Mouse (Mus musculus) hindbrain, embryonic 14.5 days (tissue): ENCODE results near the gene Srebf2. TPM values are rescaled to one million over a fixed set of nuclear protein-coding genes. Genes with fewer than 3 reads are reported as not detected.

ENCODE experiments used
- ATAC-seq: fragments of 200-750 bp; cut with Nextera tagmentation; 2 replicates; pipeline ENCODE4 v1.8.0; 2017; ENCODE audit warnings: moderate number of reproducible peaks, mild to moderate bottlenecking, moderate TSS enrichment, moderate library complexity; ENCODE audit not compliant: low FRiP score
- DNase-seq: peaks from one replicate; pipeline ENCODE4 v3.0.0-alpha.2; 2015; ENCODE audit warnings: low spot score
- H3K27ac ChIP-seq: fragments of 300-500 bp; sonication (generic); 2 replicates; pipeline ENCODE4 v1.5.1; 2014; ENCODE audit warnings: mild to moderate bottlenecking, moderate library complexity
- H3K27me3 ChIP-seq: fragments of 300-500 bp; sonication (generic); 2 replicates; pipeline ENCODE4 v1.6.1; 2014; ENCODE audit warnings: mild to moderate bottlenecking, low read length, mixed read lengths; ENCODE audit not compliant: control insufficient read depth, insufficient read depth
- H3K36me3 ChIP-seq: fragments of 300-500 bp; sonication (generic); replicated peaks from 2 replicates; pipeline ENCODE4 v1.6.1; 2014; ENCODE audit not compliant: control insufficient read depth, insufficient read depth
- H3K4me1 ChIP-seq: fragments of 300-500 bp; sonication (generic); replicated peaks from 2 replicates; pipeline ENCODE4 v1.6.1; 2014; ENCODE audit warnings: antibody characterized with exemption, low read length, mixed read lengths; ENCODE audit not compliant: control insufficient read depth, insufficient read depth
- H3K4me2 ChIP-seq: fragments of 300-500 bp; sonication (generic); replicated peaks from 2 replicates; pipeline ENCODE4 v1.6.1; 2014; ENCODE audit warnings: mild to moderate bottlenecking, moderate library complexity
- H3K4me3 ChIP-seq: fragments of 300-500 bp; sonication (generic); replicated peaks from 2 replicates; pipeline ENCODE4 v1.5.1; 2014; ENCODE audit warnings: mild to moderate bottlenecking, low read length
- H3K9ac ChIP-seq: fragments of 300-500 bp; sonication (generic); 2 replicates; pipeline ENCODE4 v1.6.1; 2014
- H3K9me3 ChIP-seq: fragments of 300-500 bp; sonication (generic); 2 replicates; pipeline ENCODE4 v1.6.1; 2016; ENCODE audit warnings: low read length; ENCODE audit not compliant: control insufficient read depth
- WGBS: fragments of 180-500 bp; shearing (Covaris S2); extraction: QIAGEN DNeasy Blood & Tissue Kit; methylation state at CpG from one replicate; pipeline ENCODE4 v1.1.7; 2014; 5-methylcytosine and 5-hydroxymethylcytosine counted together
- polyA plus RNA-seq: library from polyadenylated mRNA; unstranded; fragments of >200 nt; fragmentation: Nextera tagmentation; extraction: Ambion mirVana; gene quantifications from 2 replicates; pipeline ENCODE4 v1.2.1, GENCODE M21; 2014

Gene Srebf2
- polyA plus RNA-seq, 1 experiment from 2014 or later = 154 TPM

- Histone ChIP-seq H3K27me3 (no peaks in the 10 kb centered on the region), H3K4me3 (no peak overlapping the region), H3K27ac (no peak overlapping the region), H3K36me3 (no peaks in the 10 kb centered on the region), H3K9ac (no peak overlapping the region), H3K9me3 (no peaks in the 10 kb centered on the region), H3K4me1 (peaks cover 34% of the 10 kb centered on the region), H3K4me2 (no peak overlapping the region)
- DNase-seq (no peak), ATAC-seq (no peak)
- WGBS = 92% methylated on average over 4 of the region's 4 CpGs
Measured at GRCm38 (mm10) chr15:82151176-82151575, 4.2 kb downstream of the Srebf2 start.

GRCm38 (mm10) chr15:82152022-82152421, 5.0 kb downstream of the Srebf2 start:
- no peaks in the 10 kb centered on the region for H3K9me3 ChIP-seq
- H3K36me3 ChIP-seq = no peaks in the 10 kb centered on the region
- no peaks in the 10 kb centered on the region for H3K27me3 ChIP-seq
- H3K4me3 ChIP-seq = no peak overlapping the region
- H3K9ac ChIP-seq = no peak overlapping the region
- peaks cover 29% of the 10 kb centered on the region for H3K4me1 ChIP-seq
- H3K4me2 ChIP-seq = no peak overlapping the region
- ATAC-seq (no peak), DNase-seq (no peak)
- no peak overlapping the region for H3K27ac ChIP-seq
- 89% methylated on average over 12 of the region's 12 CpGs for WGBS

- ATAC-seq = no peak
- Histone ChIP-seq H3K27me3 (no peaks in the 10 kb centered on the region), H3K9ac (no peak overlapping the region), H3K4me3 (no peak overlapping the region), H3K4me1 (peaks cover 29% of the 10 kb centered on the region), H3K27ac (no peak overlapping the region), H3K9me3 (no peaks in the 10 kb centered on the region), H3K4me2 (no peak overlapping the region), H3K36me3 (no peaks in the 10 kb centered on the region)
- 89% methylated on average over 7 of the region's 7 CpGs for WGBS
- DNase-seq = no peak
Measured at GRCm38 (mm10) chr15:82152435-82152834, 5.5 kb downstream of the Srebf2 start.

GRCm38 (mm10) chr15:82156298-82156697, 9.3 kb downstream of the Srebf2 start:
- WGBS = 93% methylated on average over 6 of the region's 6 CpGs
- H3K9ac ChIP-seq = no peak overlapping the region
- H3K9me3 ChIP-seq = no peaks in the 10 kb centered on the region
- H3K4me3 ChIP-seq = no peak overlapping the region
- H3K27me3 ChIP-seq = no peaks in the 10 kb centered on the region
- DNase-seq = no peak
- no peak overlapping the region for H3K4me2 ChIP-seq
- no peak for ATAC-seq
- no peaks in the 10 kb centered on the region for H3K36me3 ChIP-seq
- no peak overlapping the region for H3K27ac ChIP-seq
- H3K4me1 ChIP-seq = peaks cover 44% of the 10 kb centered on the region

- ATAC-seq = no peak
- no peak overlapping the region for H3K4me2 ChIP-seq
- no peaks in the 10 kb centered on the region for H3K27me3 ChIP-seq
- no peak for DNase-seq
- H3K9me3 ChIP-seq = no peaks in the 10 kb centered on the region
- H3K4me3 ChIP-seq = no peak overlapping the region
- H3K4me1 ChIP-seq = peaks cover 46% of the 10 kb centered on the region
- no peak overlapping the region for H3K27ac ChIP-seq
- WGBS = 81% methylated on average over 10 of the region's 10 CpGs
- no peaks in the 10 kb centered on the region for H3K36me3 ChIP-seq
- no peak overlapping the region for H3K9ac ChIP-seq
Measured at GRCm38 (mm10) chr15:82156902-82157301, 9.9 kb downstream of the Srebf2 start.

- Histone ChIP-seq H3K4me3 (no peak overlapping the region), H3K4me2 (no peak overlapping the region), H3K27ac (peak overlapping the region; percentile 26; the same call in 1 of the 2 replicates), H3K36me3 (no peaks in the 10 kb centered on the region), H3K9me3 (no peaks in the 10 kb centered on the region), H3K4me1 (peaks cover 34% of the 10 kb centered on the region; the same call in 1 of the 2 replicates), H3K27me3 (no peaks in the 10 kb centered on the region), H3K9ac (no peak overlapping the region)
- DNase-seq (no peak), ATAC-seq (no peak)
- 70% methylated on average over 17 of the region's 17 CpGs for WGBS
Measured at GRCm38 (mm10) chr15:82158243-82159035, 11.5 kb downstream of the Srebf2 start.

GRCm38 (mm10) chr15:82159471-82159870, 12.5 kb downstream of the Srebf2 start:
- Histone ChIP-seq H3K27ac (peak overlapping the region; percentile 2; the same call in 1 of the 2 replicates), H3K4me1 (peaks cover 34% of the 10 kb centered on the region; the same call in 1 of the 2 replicates), H3K4me2 (no peak overlapping the region), H3K9ac (peak overlapping the region; percentile 11; the same call in 1 of the 2 replicates), H3K27me3 (no peaks in the 10 kb centered on the region), H3K36me3 (no peaks in the 10 kb centered on the region), H3K4me3 (no peak overlapping the region), H3K9me3 (no peaks in the 10 kb centered on the region)
- DNase-seq (no peak), ATAC-seq (no peak)
- 83% methylated on average over 9 of the region's 9 CpGs for WGBS

GRCm38 (mm10) chr15:82160731-82161640, 14.0 kb downstream of the Srebf2 start:
- Histone ChIP-seq H3K36me3 (no peaks in the 10 kb centered on the region), H3K4me3 (no peak overlapping the region), H3K27ac (no peak overlapping the region), H3K27me3 (no peaks in the 10 kb centered on the region), H3K9ac (no peak overlapping the region), H3K4me2 (no peak overlapping the region), H3K9me3 (no peaks in the 10 kb centered on the region), H3K4me1 (peaks cover 40% of the 10 kb centered on the region; the same call in 1 of the 2 replicates)
- DNase-seq (no peak), ATAC-seq (no peak)
- WGBS = 79% methylated on average over 11 of the region's 11 CpGs

- Histone ChIP-seq H3K9me3 (no peaks in the 10 kb centered on the region), H3K27ac (no peak overlapping the region), H3K27me3 (no peaks in the 10 kb centered on the region), H3K4me3 (no peak overlapping the region), H3K4me2 (no peak overlapping the region), H3K9ac (no peak overlapping the region), H3K36me3 (no peaks in the 10 kb centered on the region), H3K4me1 (peaks cover 51% of the 10 kb centered on the region)
- WGBS = 88% methylated on average over 12 of the region's 12 CpGs
- no peak for ATAC-seq
- no peak for DNase-seq
Measured at GRCm38 (mm10) chr15:82161965-82162600, 15.1 kb downstream of the Srebf2 start.
